Mouse (Mus musculus): ENCODE data around the gene Cox19.

- no peak for TF ChIP-seq POLR2A (IDR thresholded peaks at IDR 0.05; ENCODE audit: low read depth, low read length)
- TF ChIP-seq CTCF (IDR thresholded peaks at IDR 0.05; ENCODE audit: borderline replicate concordance, insufficient read depth, low read length) = no peak
Measured at GRCm38 (mm10) chr5:139288591-139288990, 62.6 kb downstream of the Cox19 start.
